Mouse (Mus musculus) lung, embryonic 14.5 days (tissue): ENCODE measurements around the gene Nap1l4. TPM values are rescaled to one million over a fixed set of nuclear protein-coding genes. Genes with fewer than 3 reads are reported as not detected.
"Not testable (repeated sequence)": the region's sequence is repeated elsewhere in the genome, so short reads cannot be mapped to it uniquely, and the experiment has no call there.

ENCODE experiments used
- ATAC-seq: fragments of 200-750 bp; cut with Nextera tagmentation; 2 replicates; pipeline ENCODE4 v1.8.0; 2017; ENCODE audit warnings: mild to moderate bottlenecking, moderate TSS enrichment, moderate library complexity; ENCODE audit not compliant: insufficient read depth
- DNase-seq: peaks from one replicate; pipeline ENCODE4 v3.0.0-alpha.2; 2015
- H3K27ac ChIP-seq: fragments of 300-500 bp; sonication (generic); 2 replicates; pipeline ENCODE4 v1.5.1; 2014; ENCODE audit warnings: low read depth, mild to moderate bottlenecking, moderate library complexity
- H3K27me3 ChIP-seq: fragments of 300-500 bp; sonication (generic); 2 replicates; pipeline ENCODE4 v1.6.1; 2014; ENCODE audit warnings: low read length, control low read depth; ENCODE audit not compliant: insufficient read depth
- H3K36me3 ChIP-seq: fragments of 300-500 bp; sonication (generic); 2 replicates; pipeline ENCODE4 v1.6.1; 2014; ENCODE audit warnings: control low read depth; ENCODE audit not compliant: insufficient read depth
- H3K4me1 ChIP-seq: fragments of 300-500 bp; sonication (generic); 2 replicates; pipeline ENCODE4 v1.6.1; 2014; ENCODE audit warnings: antibody characterized with exemption, control low read depth; ENCODE audit not compliant: insufficient read depth
- H3K4me2 ChIP-seq: fragments of 300-500 bp; sonication (generic); 2 replicates; pipeline ENCODE4 v1.6.1; 2014; ENCODE audit warnings: mild to moderate bottlenecking
- H3K4me3 ChIP-seq: fragments of 300-500 bp; sonication (generic); 2 replicates; pipeline ENCODE4 v1.5.1; 2014; ENCODE audit warnings: low read depth, low read length
- H3K9ac ChIP-seq: fragments of 300-500 bp; sonication (generic); 2 replicates; pipeline ENCODE4 v1.6.1; 2014
- H3K9me3 ChIP-seq: fragments of 300-500 bp; sonication (generic); 2 replicates; pipeline ENCODE4 v1.6.1; 2016; ENCODE audit warnings: low read depth, low read length, control low read depth
- CTCF ChIP-seq: IDR thresholded peaks from 2 replicates; pipeline ENCODE4 v1.5.1; 2016; ENCODE audit warnings: antibody characterized with exemption, low read depth
- WGBS: fragments of 180-500 bp; shearing (Covaris S2); extraction: QIAGEN DNeasy Blood & Tissue Kit; methylation state at CpG from one replicate; pipeline ENCODE4 v1.1.7; 2014; 5-methylcytosine and 5-hydroxymethylcytosine counted together
- polyA plus RNA-seq: library from polyadenylated mRNA; unstranded; fragments of >200 nt; fragmentation: Nextera tagmentation; extraction: Ambion mirVana; gene quantifications from 2 replicates; pipeline ENCODE4 v1.2.1, GENCODE M21; 2014

The Nap1l4 gene
- polyA plus RNA-seq, 1 experiment from 2014 or later, result 141 TPM

GRCm38 (mm10) chr7:143548231-143548961 is 510 bp downstream of the Nap1l4 start:
- H3K27me3 ChIP-seq, result no peaks in the 10 kb centered on the region
- H3K4me2 ChIP-seq, result peak overlapping the region; percentile 78
- H3K9ac ChIP-seq, result peak overlapping the region; percentile 91
- H3K4me3 ChIP-seq, result peak overlapping the region; percentile 95
- H3K27ac ChIP-seq, result peak overlapping the region; percentile 92
- H3K4me1 ChIP-seq, result peaks cover 8% of the 10 kb centered on the region
- DNase-seq, result peak; percentile 80
- H3K9me3 ChIP-seq, result no peaks in the 10 kb centered on the region
- ATAC-seq, result peak; percentile 81
- no peaks in the 10 kb centered on the region; the same call in 1 of the 2 replicates for H3K36me3 ChIP-seq
- under 1% methylated on average over 49 of the region's 63 CpGs for WGBS
- TF ChIP-seq CTCF, result no peak

GRCm38 (mm10) chr7:143546554-143546953 is 2.4 kb downstream of the Nap1l4 start:
- H3K4me3 ChIP-seq, result no peak overlapping the region
- WGBS, result 38% methylated on average over 2 of the region's 2 CpGs
- no peak for DNase-seq
- H3K9me3 ChIP-seq, result no peaks in the 10 kb centered on the region
- peaks cover 12% of the 10 kb centered on the region for H3K4me1 ChIP-seq
- H3K27me3 ChIP-seq, result no peaks in the 10 kb centered on the region
- no peak overlapping the region for H3K27ac ChIP-seq
- no peak for ATAC-seq
- no peak for TF ChIP-seq CTCF
- peak overlapping the region; percentile 78 for H3K4me2 ChIP-seq
- H3K36me3 ChIP-seq, result no peaks in the 10 kb centered on the region; the same call in 1 of the 2 replicates
- peak overlapping the region; percentile 28; the same call in 1 of the 2 replicates for H3K9ac ChIP-seq

GRCm38 (mm10) chr7:143544368-143544767 is 4.5 kb downstream of the Nap1l4 start:
- Histone ChIP-seq H3K4me3 (no peak overlapping the region), H3K9ac (no peak overlapping the region), H3K9me3 (no peaks in the 10 kb centered on the region), H3K4me2 (no peak overlapping the region), H3K4me1 (peaks cover 12% of the 10 kb centered on the region), H3K27me3 (no peaks in the 10 kb centered on the region), H3K36me3 (peaks cover 9% of the 10 kb centered on the region), H3K27ac (no peak overlapping the region)
- 92% methylated on average over 2 of the region's 2 CpGs for WGBS
- peak; percentile 71 for TF ChIP-seq CTCF
- ATAC-seq, result no peak
- peak; percentile 72 for DNase-seq

- Histone ChIP-seq H3K4me3 (no peak overlapping the region), H3K9ac (no peak overlapping the region), H3K4me2 (no peak overlapping the region), H3K27ac (no peak overlapping the region), H3K36me3 (peaks cover 66% of the 10 kb centered on the region), H3K4me1 (peaks cover 4% of the 10 kb centered on the region; the same call in 1 of the 2 replicates), H3K9me3 (no peaks in the 10 kb centered on the region), H3K27me3 (no peaks in the 10 kb centered on the region)
- WGBS, result 50% methylated on average over 1 of the region's 1 CpGs
- no peak for ATAC-seq
- DNase-seq, result no peak
- TF ChIP-seq CTCF, result no peak
These were observed 10.2 kb downstream of the Nap1l4 start for GRCm38 (mm10) chr7:143538671-143539070.

- not testable (repeated sequence) for H3K4me2 ChIP-seq, H3K27me3 ChIP-seq, H3K9ac ChIP-seq, DNase-seq, H3K27ac ChIP-seq, H3K4me1 ChIP-seq, ATAC-seq, H3K9me3 ChIP-seq, H3K4me3 ChIP-seq
- 88% methylated on average over 6 of the region's 6 CpGs for WGBS
- H3K36me3 ChIP-seq, result peaks cover 71% of the 10 kb centered on the region
These were observed 10.7 kb downstream of the Nap1l4 start for GRCm38 (mm10) chr7:143538229-143538628.

- Histone ChIP-seq H3K36me3 (peaks cover 89% of the 10 kb centered on the region), H3K4me1 (no peaks in the 10 kb centered on the region), H3K27ac (no peak overlapping the region), H3K4me3 (no peak overlapping the region), H3K9me3 (no peaks in the 10 kb centered on the region), H3K27me3 (no peaks in the 10 kb centered on the region), H3K4me2 (no peak overlapping the region), H3K9ac (no peak overlapping the region)
- no peak for TF ChIP-seq CTCF
- 87% methylated on average over 3 of the region's 3 CpGs for WGBS
- ATAC-seq, result no peak
- DNase-seq, result no peak
These were observed 12.7 kb downstream of the Nap1l4 start for GRCm38 (mm10) chr7:143536251-143536650.

GRCm38 (mm10) chr7:143533284-143533683 is 15.6 kb downstream of the Nap1l4 start:
- Histone ChIP-seq H3K9ac (no peak overlapping the region), H3K4me3 (no peak overlapping the region), H3K36me3 (peaks cover 99% of the 10 kb centered on the region), H3K27ac (no peak overlapping the region), H3K4me2 (no peak overlapping the region), H3K27me3 (no peaks in the 10 kb centered on the region), H3K4me1 (no peaks in the 10 kb centered on the region), H3K9me3 (no peaks in the 10 kb centered on the region)
- no peak for TF ChIP-seq CTCF
- ATAC-seq (no peak), DNase-seq (no peak)
- 75% methylated on average over 2 of the region's 2 CpGs for WGBS
